Mouse (Mus musculus) cortical plate, adult 2 months (tissue): ENCODE results near the gene Nol4l.

Experiments
- CTCF ChIP-seq: fragments of 200-500 bp; IDR thresholded peaks from 2 replicates; pipeline ENCODE4 v1.5.1; 2011; ENCODE audit warnings: mild to moderate bottlenecking, control low read depth, low read length; ENCODE audit not compliant: insufficient read depth; ENCODE audit errors: extremely low read depth
- POLR2A ChIP-seq: fragments of 200-500 bp; IDR thresholded peaks from 2 replicates; pipeline ENCODE4 v1.6.1; 2011; ENCODE audit warnings: mild to moderate bottlenecking, low read length, control low read depth; ENCODE audit not compliant: insufficient read depth; ENCODE audit errors: extremely low read depth

GRCm38 (mm10) chr2:153443434-153444240 is 86.1 kb downstream of the Nol4l start:
- TF ChIP-seq CTCF (no peak), POLR2A (no peak)
